Mouse (Mus musculus) ZHBTc4 (cell line): ENCODE measurements around the gene Ubtf.
"Not testable (repeated sequence)": the region's sequence is repeated elsewhere in the genome, so short reads cannot be mapped to it uniquely, and the experiment has no call there.

ENCODE experiments used
- DNase-seq: peaks from one replicate; pipeline ENCODE4 v3.0.0-alpha.2; 2011; ENCODE audit warnings: low read depth, low spot score

Gene Ubtf

GRCm38 (mm10) chr11:102295598-102296471 lies 23.7 kb downstream of the Ubtf start:
- peak; percentile 58 for DNase-seq

GRCm38 (mm10) chr11:102294887-102295597 lies 24.5 kb downstream of the Ubtf start:
- DNase-seq = peak; percentile 70

GRCm38 (mm10) chr11:102294416-102294815 lies 25.1 kb downstream of the Ubtf start:
- DNase-seq = no peak

- no peak for DNase-seq
Observed at GRCm38 (mm10) chr11:102293971-102294370, 25.6 kb downstream of the Ubtf start.

DNA sequence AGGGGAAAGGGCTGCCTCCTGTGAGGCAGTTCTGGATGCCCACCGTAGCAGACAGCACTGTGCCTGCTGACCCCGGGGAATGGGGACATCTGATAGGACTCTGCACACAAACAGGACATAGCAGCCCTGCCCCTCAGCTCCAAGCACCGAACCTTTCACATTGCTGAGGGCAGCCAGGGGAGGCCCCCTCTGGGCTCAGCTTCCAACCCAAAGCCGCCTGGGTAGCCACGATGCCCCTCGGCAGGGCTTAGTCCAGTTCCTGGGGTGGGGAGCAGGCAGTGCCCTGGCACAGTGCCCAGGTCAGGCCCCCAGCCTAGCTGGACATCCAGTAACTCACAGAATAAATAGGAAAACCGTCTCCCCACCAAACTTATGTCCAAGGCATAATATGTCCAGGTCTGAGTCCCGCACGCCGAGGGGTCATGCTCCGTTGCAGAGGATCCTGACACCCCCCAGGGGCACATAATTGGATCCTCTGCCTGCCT lies 28.4 kb downstream of the Ubtf start:
- no peak for DNase-seq

DNA sequence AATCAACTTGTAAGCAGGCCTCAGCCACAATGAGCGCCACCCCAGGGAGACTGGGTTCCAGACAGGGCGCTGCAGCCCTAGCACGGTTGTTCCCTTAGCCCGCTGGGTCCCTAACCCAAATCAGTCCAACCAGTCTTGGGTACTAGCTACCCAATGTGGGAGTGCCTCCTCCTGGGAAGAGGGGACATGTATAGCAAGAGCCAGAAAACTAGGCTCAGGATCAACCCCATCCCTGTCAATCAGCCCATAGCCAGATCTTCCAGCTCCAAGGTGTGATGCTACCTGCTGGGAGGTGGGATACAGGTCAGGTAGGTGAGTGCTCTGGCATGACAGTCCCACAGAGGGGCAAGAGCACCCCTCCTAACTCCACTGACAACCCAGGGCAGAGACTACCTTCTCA lies 29.4 kb downstream of the Ubtf start:
- DNase-seq = no peak

GRCm38 (mm10) chr11:102289511-102290100 lies 29.9 kb downstream of the Ubtf start:
- DNase-seq = no peak

- no peak for DNase-seq
Observed at GRCm38 (mm10) chr11:102288913-102289312, 30.6 kb downstream of the Ubtf start.

DNA sequence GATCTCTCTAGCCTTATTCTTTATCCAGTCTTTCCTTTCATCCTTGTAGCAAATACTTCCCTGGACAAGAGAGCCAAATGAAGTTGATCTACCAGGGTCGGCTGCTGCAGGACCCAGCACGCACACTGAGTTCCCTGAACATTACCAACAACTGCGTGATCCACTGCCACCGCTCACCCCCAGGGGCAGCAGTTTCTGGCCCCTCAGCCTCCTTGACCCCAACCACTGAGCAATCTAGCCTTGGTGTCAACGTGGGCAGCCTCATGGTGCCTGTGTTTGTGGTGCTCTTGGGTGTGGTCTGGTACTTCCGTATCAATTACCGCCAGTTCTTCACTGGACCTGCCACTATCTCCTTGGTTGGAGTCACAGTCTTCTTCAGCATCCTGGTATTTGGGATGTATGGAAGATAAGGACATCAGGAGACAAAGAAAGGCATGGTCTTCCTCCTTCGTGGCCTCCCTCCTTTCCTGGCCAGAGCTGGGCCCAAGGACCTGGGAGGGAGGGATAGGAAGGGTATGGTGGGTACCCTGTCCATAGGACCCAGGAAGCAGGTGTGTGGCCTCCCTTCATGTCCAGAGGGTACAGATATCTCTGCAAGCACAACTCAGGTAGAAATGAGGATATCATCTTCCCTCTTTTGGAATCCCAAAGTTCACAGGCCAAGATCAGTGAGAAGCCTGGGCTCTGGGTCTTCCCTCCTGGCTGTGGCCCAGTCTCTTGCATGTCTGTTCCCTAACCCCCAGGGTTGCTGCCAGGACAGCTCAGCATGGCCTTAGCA lies 31.3 kb downstream of the Ubtf start:
- DNase-seq = no peak

DNA sequence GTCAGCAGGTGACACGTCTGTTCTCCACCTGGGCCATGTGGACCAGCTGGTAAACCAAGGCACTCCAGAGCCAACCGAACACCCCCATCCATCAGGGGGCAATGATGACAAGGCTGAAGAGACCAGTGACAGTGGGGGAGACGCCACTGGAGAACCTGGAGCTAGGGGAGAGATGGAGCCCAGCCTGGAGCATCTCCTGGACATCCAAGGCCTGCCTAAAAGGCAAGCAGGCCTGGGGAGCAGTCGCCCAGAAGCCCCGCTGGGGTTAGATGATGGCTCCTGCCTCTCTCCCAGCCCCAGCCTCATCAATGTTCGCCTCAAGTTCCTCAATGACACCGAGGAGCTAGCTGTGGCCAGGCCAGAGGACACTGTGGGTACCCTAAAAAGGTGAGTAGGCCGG lies 32.1 kb downstream of the Ubtf start:
- DNase-seq = no peak

DNA sequence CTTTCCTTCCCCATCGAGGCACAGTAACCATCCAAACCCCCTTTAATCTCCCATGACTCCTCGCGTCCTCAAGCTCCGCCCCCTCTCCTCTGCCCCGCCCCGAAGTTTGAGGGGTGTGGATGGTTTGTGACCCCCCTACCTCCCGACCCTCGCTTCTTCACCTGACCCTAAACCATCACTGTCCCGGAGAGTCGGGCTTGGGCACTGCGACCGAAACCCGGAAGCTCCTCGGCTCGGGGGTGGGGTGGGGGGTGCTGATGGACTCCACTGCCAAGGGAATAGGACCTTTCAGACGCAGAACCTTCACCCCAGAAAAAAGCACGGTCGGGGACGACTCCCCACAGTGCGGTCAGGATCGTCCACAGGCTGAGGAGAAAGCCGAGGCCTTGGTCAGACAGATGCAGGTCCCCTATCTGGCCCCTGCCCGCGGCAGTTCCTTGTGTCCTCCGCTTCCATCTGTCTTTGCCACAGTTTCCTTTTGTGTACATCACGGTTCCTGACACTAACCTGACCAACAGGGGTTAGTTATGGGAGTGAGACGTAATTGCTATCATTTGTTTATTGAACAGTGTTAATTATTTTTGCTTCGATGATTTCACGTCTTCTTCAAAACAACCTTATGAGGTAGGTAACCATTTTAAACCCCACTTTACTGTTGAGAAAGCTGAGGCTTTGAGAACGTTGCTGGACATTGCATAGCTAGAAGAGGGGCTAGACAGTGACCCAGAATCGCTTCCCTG lies 34.3 kb downstream of the Ubtf start:
- DNase-seq = no peak

DNA sequence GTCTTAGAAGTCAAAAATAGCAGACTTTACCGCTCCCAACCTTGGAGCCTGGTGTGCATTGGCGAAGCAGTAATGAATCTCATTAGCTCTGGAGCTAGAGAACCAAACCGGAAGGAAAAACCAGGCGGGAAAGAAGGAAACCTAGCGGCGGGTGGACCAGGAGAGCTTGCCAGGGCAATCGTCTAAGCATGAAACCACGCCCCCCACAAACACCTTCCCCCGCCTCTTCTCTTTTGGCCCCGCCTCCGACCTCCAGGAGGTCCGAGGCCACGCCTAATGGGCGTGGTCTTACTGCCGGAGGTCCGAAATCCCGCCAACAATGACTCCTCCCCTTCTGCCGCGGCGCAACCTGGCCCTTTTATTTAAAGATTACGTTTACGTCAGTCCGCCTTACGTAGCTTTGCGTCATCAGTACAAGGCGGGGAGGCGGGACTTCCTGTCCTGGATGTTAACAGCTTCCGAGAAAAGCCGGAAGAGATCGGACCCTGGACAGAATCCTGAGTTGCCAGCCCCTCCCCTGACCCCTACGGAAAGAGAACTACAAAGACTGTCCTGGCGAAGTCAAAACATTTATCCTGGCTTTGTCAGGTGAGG lies 34.9 kb downstream of the Ubtf start, which contains the start of gene Tmub2:
TSS of gene Tmub2 (plus strand) at position 431 of the 594 bp plus-strand sequence.
- DNase-seq = peak; percentile 100

DNA sequence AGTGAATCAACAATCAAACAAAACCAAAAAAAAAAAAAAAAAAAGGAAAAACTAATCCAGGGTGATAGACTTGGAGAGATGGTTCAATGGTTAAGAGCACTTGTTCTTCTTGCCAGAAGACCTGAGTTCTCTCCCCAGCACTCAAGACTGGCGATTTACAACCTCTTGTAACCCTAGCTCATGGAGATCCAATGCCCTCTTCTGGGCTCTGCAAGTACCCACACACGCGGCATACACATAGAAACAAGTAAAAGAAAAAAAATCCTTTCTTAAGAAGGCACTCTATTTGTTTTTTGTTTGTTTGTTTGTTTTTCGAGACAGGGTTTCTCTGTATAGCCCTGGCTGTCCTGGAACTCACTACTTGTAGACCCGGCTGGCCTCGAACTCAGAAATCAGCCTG lies 35.6 kb downstream of the Ubtf start:
- peak; percentile 53 for DNase-seq

GRCm38 (mm10) chr11:102280267-102280666 lies 39.3 kb downstream of the Ubtf start:
- not testable (repeated sequence) for DNase-seq

DNA sequence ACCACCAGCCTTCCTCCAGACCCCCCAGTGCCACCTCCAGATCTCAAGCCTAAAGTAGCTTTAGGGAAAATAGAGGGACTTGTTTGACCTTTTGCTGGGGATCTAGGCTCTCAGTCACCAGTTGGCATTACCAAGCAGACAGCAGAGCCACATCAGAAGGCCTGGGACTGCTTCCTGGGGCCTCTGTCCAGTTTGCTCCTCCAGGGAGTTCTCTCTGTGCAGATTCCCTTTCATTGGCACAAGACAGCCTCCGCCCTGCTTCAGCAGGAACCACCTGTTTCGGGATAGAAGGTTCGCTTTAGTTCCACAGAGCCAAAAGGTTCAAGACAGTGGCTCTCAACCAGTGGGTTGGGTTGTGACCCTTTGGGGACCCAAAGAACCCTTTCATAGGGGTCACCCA lies 39.9 kb downstream of the Ubtf start:
- no peak for DNase-seq

DNA sequence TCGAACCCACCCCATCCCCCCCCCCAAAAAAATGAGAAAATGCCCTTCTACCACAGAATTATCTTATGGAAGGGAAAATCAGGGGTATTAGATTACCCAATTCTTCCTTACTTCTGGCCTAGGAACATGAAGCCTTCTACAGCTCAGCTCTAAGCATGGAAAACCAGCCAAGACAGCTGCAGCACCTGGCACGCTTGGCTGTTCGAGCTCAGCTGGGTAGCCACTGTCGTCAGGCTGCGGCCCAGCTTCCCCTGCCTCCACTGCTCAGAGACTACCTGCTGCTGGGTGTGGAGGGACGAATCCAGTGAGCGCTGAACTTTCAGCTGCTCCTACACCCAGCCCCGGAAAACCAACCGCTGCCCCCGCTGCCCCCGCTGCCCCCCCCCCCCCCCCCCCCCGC lies 41.8 kb downstream of the Ubtf start:
- no peak for DNase-seq

DNA sequence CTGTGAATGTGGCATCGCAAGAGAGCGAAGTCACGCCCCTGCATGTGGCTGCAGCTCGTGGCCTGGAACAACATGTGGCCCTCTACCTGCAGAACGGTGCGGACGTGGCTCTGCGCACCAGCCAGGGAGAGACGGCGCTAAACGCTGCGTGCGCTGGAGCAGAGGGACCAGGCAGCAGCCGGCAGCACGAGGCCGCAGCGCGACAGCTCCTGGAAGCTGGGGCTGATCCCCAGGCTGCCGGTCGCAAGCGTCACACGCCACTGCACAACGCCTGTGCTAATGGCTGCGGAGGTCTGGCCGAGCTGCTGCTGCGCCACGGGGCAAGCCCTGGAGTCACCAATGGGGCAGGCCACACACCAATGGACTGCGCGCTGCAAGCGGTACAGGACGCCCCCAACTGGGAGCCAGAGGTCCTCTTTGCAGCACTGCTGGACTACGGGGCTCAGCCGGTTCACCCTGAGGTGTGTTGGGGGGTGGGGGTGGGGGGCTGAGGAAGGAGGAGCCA lies 43.1 kb downstream of the Ubtf start:
- DNase-seq = peak; percentile 81

DNA sequence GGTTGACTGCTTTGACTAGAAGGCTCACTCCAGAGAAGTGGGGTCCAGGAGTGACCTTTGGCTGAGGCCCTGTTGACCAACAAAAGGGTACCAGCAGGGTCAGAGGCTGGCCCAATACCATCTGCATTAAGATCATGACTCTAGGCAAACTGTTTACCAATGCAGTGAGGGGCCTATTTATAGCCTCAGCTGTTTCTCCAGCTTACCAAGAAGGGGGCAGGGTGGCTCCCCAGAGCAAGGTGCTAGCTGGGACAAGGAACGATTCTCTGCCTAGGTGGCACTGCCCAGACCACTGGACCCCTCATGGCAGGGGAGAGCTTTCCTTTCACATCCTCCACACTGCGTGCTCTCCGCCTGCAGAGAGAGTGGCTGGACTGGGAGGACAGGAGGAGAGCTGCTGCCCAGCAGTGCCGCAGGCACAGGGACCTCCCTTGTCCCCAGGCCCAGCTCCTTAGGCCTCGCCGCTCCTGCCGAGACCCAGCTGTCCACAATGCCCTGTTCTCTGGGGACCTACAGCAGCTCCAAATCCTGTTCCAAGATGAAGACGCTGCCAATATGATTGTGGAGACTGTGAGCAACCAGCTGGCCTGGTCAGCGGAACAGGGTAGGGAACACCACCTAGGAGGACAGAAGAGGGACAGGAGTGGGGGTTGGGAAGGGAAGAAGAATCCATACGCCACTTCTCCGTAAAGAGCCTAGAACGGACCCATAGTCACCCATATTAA lies 50.9 kb downstream of the Ubtf start, which contains the start of gene Asb16:
TSS of gene Asb16 (plus strand) at position 224 of the 725 bp plus-strand sequence.
- no peak for DNase-seq

DNA sequence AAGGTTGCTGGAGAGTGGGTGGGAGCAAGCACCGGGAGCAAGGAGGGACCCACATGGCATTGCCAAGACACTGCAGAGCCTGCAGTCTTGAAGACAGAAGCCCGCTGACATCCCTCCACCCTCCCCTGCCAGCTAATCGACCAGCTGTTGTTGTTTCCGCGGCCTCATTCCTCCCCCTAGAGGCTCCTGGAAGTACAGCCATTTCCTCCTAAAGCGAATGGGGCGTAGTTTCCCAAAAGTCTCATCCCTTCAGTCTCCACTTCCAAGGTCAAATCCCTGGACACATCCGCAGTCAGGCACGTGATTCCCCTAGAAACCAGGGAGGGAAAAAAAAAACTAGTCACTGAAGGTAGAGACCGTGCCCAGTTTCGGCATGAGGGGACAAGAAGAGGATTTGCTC lies 52.1 kb downstream of the Ubtf start:
- peak; percentile 96 for DNase-seq
